Mouse (Mus musculus) ES-Bruce4 (cell line): Measurements from ENCODE around the gene Pla2g2c.

Source experiments
- CTCF ChIP-seq: IDR thresholded peaks from one replicate; pipeline ENCODE4 v1.8.1; 2011; ENCODE audit warnings: low read depth, low read length
- EP300 ChIP-seq: IDR thresholded peaks from 2 replicates; pipeline ENCODE4 v1.6.1; 2011; ENCODE audit warnings: low read depth, low read length; ENCODE audit not compliant: insufficient read depth
- POLR2A ChIP-seq: IDR thresholded peaks from one replicate; pipeline ENCODE4 v1.8.1; 2011; ENCODE audit warnings: low read length; ENCODE audit not compliant: insufficient read depth

DNA sequence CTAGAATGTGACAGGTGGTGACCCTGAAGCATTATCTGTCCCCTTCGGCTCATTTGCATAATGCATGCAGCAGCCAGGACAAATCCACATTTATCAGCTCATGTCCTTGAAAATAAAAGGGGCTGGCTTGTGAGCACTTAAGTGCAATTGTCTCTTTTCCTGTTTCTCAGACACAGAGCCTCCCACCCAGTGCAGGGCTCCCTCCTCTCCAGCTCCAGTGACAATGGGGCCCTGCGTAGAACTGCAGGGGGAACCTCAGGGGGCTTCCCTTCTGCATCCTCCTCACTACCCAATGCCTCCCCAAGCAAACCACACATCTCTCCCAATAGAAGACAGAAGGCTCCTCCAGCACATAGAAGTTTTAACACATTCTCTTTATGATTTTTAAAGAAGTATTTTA, 41.8 kb upstream of the Pla2g2c start:
- TF ChIP-seq POLR2A = no peak
- peak; percentile 37; the same call in 1 of the 2 replicates for TF ChIP-seq EP300
- no peak for TF ChIP-seq CTCF
